Mouse (Mus musculus) lung, postnatal 0 days (tissue): ENCODE measurements at regions not wholly inside any gene's neighbourhood (a gene's known extent, or its start where the extent isn't known, plus 50 kb on each side); places are given as distances from the start of the nearest gene placed in this dataset.

Experiments used
- CTCF ChIP-seq: IDR thresholded peaks from 2 replicates; pipeline ENCODE4 v1.5.1; 2016; ENCODE audit warnings: antibody characterized with exemption, mild to moderate bottlenecking
- EP300 ChIP-seq: IDR thresholded peaks from 2 replicates; pipeline ENCODE4 v1.6.1; 2016; ENCODE audit warnings: antibody characterized with exemption, mild to moderate bottlenecking, control low read depth

- no peak for TF ChIP-seq CTCF
- no peak for TF ChIP-seq EP300
These were observed 369.4 kb upstream of the 3110018I06Rik start for GRCm38 (mm10) chr12:107119076-107119475.
